Mouse (Mus musculus): ENCODE results near the gene Slc35e3. TPM values are rescaled to one million over a fixed set of nuclear protein-coding genes. Genes with fewer than 3 reads are reported as not detected.

Gene Slc35e3
- polyA plus RNA-seq, 1 experiment: 35.5 TPM

DNA sequence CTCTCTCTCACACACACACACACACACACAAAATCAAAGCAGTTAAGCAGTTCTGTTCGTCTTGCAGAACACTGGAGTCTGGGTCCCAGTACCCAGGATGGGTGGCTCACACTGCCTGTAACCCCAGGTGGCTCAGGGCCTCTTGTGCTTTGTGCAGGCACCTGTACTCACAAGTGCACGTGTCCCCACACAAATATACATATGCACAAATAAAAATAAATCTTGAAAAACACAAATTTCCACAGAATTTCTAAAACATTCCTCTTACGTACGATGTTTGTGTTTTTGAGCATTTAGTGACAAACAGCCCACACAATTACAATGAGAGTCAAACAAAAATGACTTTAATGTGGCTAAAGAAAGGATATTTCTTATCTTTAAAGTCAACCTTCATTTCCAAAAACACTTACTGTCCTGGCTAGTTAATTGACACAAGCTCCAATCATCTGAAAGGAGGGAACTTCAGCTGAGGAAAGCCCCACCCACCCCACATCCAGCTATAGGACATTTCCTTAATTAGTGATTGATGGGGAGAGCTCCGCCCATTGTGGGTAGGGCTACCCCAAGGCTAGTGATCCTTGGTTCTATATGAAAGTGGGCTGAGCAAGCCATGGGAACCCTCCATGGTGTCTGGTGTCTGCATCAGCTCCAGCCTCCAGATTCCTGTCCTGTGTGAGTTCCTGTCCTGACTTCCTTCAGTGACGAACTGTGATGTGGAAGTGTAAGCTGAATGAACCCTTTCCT lies 29.4 kb upstream of the Slc35e3 start:
- no peak for TF ChIP-seq CTCF (IDR thresholded peaks at IDR 0.05; ENCODE audit: borderline replicate concordance, extremely low read depth, insufficient read depth, insufficient read length)
- no peak for TF ChIP-seq POLR2A (IDR thresholded peaks at IDR 0.05; ENCODE audit: borderline replicate concordance, extremely low read depth, insufficient read depth, insufficient read length, poor library complexity, severe bottlenecking)
- no peak for DNase-seq (ENCODE audit: low read depth)

DNA sequence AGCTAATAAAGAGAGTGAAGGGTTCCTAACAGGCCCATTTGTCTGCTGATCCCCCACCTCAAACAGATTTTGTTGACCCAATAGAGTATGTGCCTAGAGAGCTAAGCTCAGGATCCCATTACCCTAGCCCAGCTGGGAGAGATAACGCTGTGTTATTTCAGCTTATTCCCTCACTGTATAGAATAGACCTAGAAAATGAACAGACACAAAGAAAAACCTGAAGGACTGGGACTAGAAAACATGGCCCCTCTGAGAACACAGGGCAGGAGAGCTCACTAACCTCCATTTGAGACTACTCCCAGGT lies 28.6 kb upstream of the Slc35e3 start:
- TF ChIP-seq POLR2A (IDR thresholded peaks at IDR 0.05; ENCODE audit: borderline replicate concordance, extremely low read depth, insufficient read depth, insufficient read length, poor library complexity, severe bottlenecking): no peak
- TF ChIP-seq CTCF (IDR thresholded peaks at IDR 0.05; ENCODE audit: borderline replicate concordance, extremely low read depth, insufficient read depth, insufficient read length): no peak
- no peak for DNase-seq (ENCODE audit: low read depth)

DNA sequence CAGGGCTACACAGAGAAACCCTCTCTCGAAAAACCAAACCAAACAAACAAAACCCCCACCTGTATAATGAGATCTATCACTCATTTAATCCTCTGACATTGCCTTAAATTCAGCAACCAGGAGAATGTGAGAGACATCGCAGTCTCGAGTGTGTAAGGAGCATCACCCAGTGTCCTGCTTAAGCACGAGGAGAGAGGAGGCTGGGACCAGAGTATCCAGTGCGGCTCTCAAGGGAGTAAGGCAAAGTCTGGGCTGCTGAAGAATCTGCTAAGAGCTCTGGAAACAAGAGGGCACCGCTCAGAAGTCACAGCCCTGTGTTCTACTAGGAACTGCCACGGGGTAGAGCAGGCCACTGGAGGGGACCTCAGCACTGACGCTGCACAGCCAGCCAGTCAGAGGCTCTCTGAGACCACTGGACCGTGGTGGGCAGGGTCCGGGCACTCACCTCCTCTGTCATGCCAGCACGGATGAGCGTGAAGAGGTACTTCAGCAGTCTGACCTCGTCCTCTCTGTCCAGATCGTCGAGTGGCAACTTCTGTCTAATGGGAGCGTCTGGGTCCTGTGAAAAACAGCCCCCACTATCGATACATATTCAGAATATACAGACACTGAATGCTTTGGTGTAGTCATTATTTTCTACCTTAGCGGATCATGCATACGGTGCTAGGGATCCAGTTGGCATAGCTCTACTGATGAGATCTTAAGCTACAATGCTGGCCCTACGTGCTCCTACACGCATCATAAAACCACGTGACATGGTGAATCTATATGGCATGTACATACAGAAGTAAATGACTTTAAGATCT lies 28.0 kb upstream of the Slc35e3 start:
- TF ChIP-seq POLR2A (IDR thresholded peaks at IDR 0.05; ENCODE audit: borderline replicate concordance, extremely low read depth, insufficient read depth, insufficient read length, poor library complexity, severe bottlenecking) (no peak), CTCF (IDR thresholded peaks at IDR 0.05; ENCODE audit: borderline replicate concordance, extremely low read depth, insufficient read depth, insufficient read length) (no peak)
- DNase-seq (ENCODE audit: low read depth): no peak

DNA sequence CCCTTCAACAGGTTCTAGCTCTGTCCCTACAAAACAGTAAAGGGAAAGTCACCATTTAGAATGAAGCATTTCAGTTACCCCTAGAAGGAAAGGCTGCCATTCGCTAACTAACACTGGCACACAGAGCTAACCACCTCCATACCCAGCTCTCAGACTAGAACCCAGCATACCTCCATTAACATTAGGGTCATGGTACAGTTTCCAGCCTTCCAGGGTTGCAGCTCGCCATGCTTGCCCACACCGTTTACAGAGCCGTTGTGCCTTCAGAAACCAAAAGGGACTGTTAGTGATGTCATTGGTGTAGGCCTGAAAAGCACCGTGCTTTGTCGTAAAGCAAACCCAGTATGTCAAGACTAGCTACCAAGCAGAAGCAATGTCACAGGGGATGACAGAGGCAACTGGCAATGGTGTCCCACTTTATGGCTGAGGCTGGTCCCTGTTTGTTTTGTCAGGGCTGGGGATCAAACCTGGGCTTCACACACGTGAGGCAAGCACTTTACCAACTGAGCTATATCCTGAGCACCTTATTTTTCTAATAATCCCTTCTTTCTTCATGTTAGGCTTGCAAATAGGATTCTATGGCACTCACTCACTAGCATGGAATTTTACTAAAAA lies 27.0 kb upstream of the Slc35e3 start:
- TF ChIP-seq CTCF (IDR thresholded peaks at IDR 0.05; ENCODE audit: borderline replicate concordance, extremely low read depth, insufficient read depth, insufficient read length) (no peak), POLR2A (IDR thresholded peaks at IDR 0.05; ENCODE audit: borderline replicate concordance, extremely low read depth, insufficient read depth, insufficient read length, poor library complexity, severe bottlenecking) (no peak)
- DNase-seq (ENCODE audit: low read depth): no peak

DNA sequence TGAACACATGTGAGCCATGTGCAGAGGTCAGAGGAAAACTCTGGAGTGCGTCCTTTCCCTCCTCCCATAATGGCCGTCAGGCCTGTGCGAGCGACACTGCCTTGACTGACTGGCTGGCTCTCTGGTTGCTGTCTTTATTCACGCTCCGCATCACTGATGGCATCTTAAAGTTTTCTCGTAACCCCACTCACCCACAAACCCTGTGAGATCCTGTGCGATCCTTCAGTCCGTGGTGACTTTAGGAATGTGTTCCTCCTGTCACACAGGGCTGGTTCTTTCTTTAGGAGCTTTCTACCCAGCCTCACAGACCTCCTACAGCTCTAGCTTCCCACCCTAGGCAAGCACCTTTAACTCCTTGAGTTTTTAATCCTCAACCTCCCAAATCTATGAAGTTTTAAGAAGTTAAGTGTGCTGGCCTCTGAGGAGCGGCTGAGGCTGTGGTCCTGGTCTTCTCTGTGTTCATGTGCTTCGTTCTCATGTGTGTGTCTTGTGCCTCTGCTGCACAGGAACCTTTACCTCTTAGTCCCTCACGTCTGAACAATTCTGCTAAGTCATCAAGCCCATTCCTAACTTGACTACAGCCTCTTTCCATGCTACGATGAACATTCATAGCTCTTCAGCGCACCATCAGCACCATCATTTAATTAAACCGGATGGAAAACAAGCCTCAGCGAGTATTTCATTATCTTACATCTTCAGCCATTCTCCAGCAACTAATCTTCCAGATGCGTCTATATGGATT lies 26.4 kb upstream of the Slc35e3 start:
- no peak for DNase-seq (ENCODE audit: low read depth)
- TF ChIP-seq POLR2A (IDR thresholded peaks at IDR 0.05; ENCODE audit: borderline replicate concordance, extremely low read depth, insufficient read depth, insufficient read length, poor library complexity, severe bottlenecking): no peak
- TF ChIP-seq CTCF (IDR thresholded peaks at IDR 0.05; ENCODE audit: borderline replicate concordance, extremely low read depth, insufficient read depth, insufficient read length): no peak

DNA sequence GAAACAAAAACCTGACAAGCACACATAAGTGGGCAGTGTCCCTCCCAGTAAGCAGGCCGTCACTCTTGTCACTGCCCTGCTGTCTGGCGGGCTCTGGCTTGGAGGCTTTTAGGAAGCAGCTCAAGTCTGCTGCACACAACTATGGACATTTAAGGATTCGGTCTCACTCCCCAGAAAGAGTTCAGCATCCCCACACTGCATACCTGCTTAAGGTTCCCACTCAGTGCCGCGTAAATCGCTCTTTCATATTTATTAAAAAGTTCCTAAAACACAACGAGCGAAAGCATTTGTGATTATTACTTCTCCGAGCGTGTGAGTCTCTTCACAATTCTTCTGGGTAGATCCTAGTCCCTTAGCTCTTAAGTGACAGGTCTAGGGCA lies 25.0 kb upstream of the Slc35e3 start:
- DNase-seq (ENCODE audit: low read depth): no peak
- TF ChIP-seq POLR2A (IDR thresholded peaks at IDR 0.05; ENCODE audit: borderline replicate concordance, extremely low read depth, insufficient read depth, insufficient read length, poor library complexity, severe bottlenecking): no peak
- TF ChIP-seq CTCF (IDR thresholded peaks at IDR 0.05; ENCODE audit: borderline replicate concordance, extremely low read depth, insufficient read depth, insufficient read length): no peak

DNA sequence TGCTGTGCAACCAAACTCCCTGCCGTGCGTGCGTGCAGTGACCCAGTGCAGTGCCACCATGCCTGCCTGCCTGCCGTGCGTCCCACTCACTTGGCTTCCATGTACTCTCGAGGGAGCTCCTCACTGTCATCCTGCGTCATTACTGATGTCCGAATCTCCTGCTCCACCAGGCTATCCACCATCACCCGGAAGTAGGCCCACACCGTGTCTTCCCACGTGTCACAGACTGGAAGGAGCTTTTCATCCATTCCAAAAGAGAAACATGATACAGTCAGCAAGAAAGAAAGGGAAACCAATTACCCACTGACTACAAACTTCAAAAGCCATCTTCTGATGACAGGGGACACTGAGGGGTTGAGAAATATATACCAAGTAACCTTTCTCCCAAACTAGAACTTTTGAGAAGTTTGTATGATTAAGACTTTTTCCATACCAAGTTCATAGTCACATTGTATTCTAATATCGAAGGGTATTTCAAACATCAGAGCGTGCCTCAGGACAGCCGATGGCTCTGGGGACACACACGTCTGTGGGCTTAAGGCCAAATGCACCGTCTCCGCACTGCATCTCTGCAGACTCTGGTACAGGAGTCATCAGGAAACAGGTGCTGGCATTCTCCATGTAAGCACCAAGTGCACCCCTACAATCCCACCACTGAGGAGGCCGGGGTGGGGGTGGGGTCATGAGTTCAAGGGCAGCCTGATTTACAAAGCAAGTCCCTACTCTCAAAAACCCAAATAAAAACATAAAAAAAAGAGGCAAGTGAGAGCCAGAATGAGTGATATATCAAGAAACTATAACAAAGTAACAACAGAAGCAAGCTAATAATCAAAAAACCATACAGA lies 24.3 kb upstream of the Slc35e3 start:
- no peak for TF ChIP-seq CTCF (IDR thresholded peaks at IDR 0.05; ENCODE audit: borderline replicate concordance, extremely low read depth, insufficient read depth, insufficient read length)
- TF ChIP-seq POLR2A (IDR thresholded peaks at IDR 0.05; ENCODE audit: borderline replicate concordance, extremely low read depth, insufficient read depth, insufficient read length, poor library complexity, severe bottlenecking): no peak

DNA sequence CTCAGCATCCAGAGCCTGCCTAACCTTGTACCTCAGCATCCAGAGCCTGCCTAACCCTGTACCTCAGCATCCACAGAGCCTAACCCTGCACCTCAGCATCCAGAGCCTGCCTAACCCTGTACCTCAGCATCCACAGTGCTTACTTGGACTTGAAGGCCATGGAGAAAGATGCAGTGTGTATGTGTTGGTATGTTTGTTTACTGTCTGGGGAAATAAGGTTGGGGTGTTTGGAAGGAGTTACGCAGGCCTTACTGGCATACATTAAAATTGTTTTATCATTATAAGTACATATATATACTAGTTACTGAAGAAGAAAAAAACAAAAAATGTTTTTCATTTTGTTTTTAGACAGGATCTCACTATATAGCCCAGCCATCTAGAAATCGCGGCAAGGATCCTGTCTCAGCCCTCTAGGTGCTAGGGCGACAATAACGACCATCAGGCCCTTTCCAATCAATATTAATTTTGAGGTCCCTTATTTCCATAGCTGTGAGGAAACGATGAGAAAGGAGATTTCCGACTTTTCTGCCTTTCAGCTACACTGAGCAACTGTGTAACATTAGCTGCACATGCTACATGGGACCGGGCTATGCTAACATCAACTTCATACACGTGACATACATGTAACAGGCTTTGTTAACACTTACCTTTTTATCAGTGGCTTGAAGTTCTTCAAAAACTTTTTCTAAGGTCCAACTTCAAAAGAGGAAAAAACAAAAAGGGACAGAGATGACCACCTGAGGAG lies 23.5 kb upstream of the Slc35e3 start:
- DNase-seq (ENCODE audit: low read depth): no peak
- TF ChIP-seq POLR2A (IDR thresholded peaks at IDR 0.05; ENCODE audit: borderline replicate concordance, extremely low read depth, insufficient read depth, insufficient read length, poor library complexity, severe bottlenecking) (no peak), CTCF (IDR thresholded peaks at IDR 0.05; ENCODE audit: borderline replicate concordance, extremely low read depth, insufficient read depth, insufficient read length) (no peak)

More for the DNA sequence above, 24.3 kb upstream of the Slc35e3 start:
- DNase-seq (ENCODE audit: low read depth): no peak

DNA sequence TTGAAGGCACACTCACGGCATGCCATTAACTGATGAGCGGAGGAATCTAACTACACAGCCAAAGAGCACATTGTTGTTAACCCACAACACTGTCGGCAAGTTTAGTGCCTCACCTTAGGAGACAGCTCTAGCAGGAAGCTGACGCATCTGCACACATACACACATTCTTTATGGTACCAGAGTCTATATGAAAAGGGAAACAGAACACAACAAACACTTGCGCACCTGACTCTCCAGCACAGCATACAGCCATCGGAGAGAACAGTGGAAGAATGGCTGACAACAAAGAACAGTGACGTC lies 21.9 kb upstream of the Slc35e3 start:
- no peak for DNase-seq (ENCODE audit: low read depth)
- TF ChIP-seq POLR2A (IDR thresholded peaks at IDR 0.05; ENCODE audit: borderline replicate concordance, extremely low read depth, insufficient read depth, insufficient read length, poor library complexity, severe bottlenecking) (no peak), CTCF (IDR thresholded peaks at IDR 0.05; ENCODE audit: borderline replicate concordance, extremely low read depth, insufficient read depth, insufficient read length) (no peak)

All from brain, embryonic 14.5 days (tissue).